Mouse (Mus musculus): ENCODE results near the gene Mrrf.

Gene Mrrf

GRCm38 (mm10) chr2:36201756-36202610 lies 65.8 kb downstream of the Mrrf start:
- peak in 1 of 2 experiments; percentile 36 for DNase-seq

- DNase-seq = no peak
Observed at GRCm38 (mm10) chr2:36202611-36202880, 66.4 kb downstream of the Mrrf start.

- no peak for DNase-seq
Observed at GRCm38 (mm10) chr2:36203011-36203825, 67.0 kb downstream of the Mrrf start.

- no peak for DNase-seq
Observed at GRCm38 (mm10) chr2:36204595-36204994, 68.4 kb downstream of the Mrrf start.

- no peak for DNase-seq
Observed at GRCm38 (mm10) chr2:36207071-36207470, 70.9 kb downstream of the Mrrf start.

- DNase-seq = peak in 1 of 2 experiments; percentile 47
Observed at GRCm38 (mm10) chr2:36210796-36211195, 74.6 kb downstream of the Mrrf start.

- DNase-seq = no peak
Observed at GRCm38 (mm10) chr2:36211785-36212184, 75.6 kb downstream of the Mrrf start.

GRCm38 (mm10) chr2:36213108-36213507 lies 76.9 kb downstream of the Mrrf start:
- DNase-seq = peak in 1 of 2 experiments; percentile 54

GRCm38 (mm10) chr2:36214023-36214422 lies 77.8 kb downstream of the Mrrf start:
- DNase-seq = peak; percentile 86 to 88

GRCm38 (mm10) chr2:36214425-36214824 lies 78.2 kb downstream of the Mrrf start:
- DNase-seq = no peak

- DNase-seq = no peak
Observed at GRCm38 (mm10) chr2:36215203-36215739, 79.1 kb downstream of the Mrrf start.

GRCm38 (mm10) chr2:36216546-36216945 lies 80.4 kb downstream of the Mrrf start:
- DNase-seq = peak; percentile 80 to 84

GRCm38 (mm10) chr2:36216953-36217573 lies 80.9 kb downstream of the Mrrf start:
- peak in 1 of 2 experiments; percentile 71 for DNase-seq

GRCm38 (mm10) chr2:36217692-36218233 lies 81.6 kb downstream of the Mrrf start:
- peak in 1 of 2 experiments; percentile 52 for DNase-seq

GRCm38 (mm10) chr2:36220106-36220505 lies 83.9 kb downstream of the Mrrf start:
- no peak for DNase-seq

- DNase-seq = no peak
Observed at GRCm38 (mm10) chr2:36220891-36221290, 84.7 kb downstream of the Mrrf start.

- DNase-seq = no peak
Observed at GRCm38 (mm10) chr2:36222168-36222848, 86.1 kb downstream of the Mrrf start.

GRCm38 (mm10) chr2:36223436-36223835 lies 87.2 kb downstream of the Mrrf start:
- DNase-seq = no peak

GRCm38 (mm10) chr2:36224153-36224552 lies 88.0 kb downstream of the Mrrf start:
- DNase-seq = no peak

GRCm38 (mm10) chr2:36224599-36224998 lies 88.4 kb downstream of the Mrrf start:
- no peak for DNase-seq

- DNase-seq = peak; percentile 85 to 90
Observed at GRCm38 (mm10) chr2:36230366-36230765, 94.2 kb downstream of the Mrrf start, which contains the start of gene Ptgs1. Ptgs1 (plus strand) TSS chr2:36230426.

GRCm38 (mm10) chr2:36230967-36231366 lies 94.8 kb downstream of the Mrrf start:
- DNase-seq = no peak

Data from lung, adult 18-20 months (tissue).